Mouse (Mus musculus) adrenal gland (tissue): ENCODE measurements around the gene Elmsan1.

Experiments used
- intact Hi-C: fragments of 180-260 bp; cut with DNase I; formaldehyde crosslinking; loops from one replicate; pipeline ENCODE4 v1.15.1; 2025

Gene Elmsan1

DNA sequence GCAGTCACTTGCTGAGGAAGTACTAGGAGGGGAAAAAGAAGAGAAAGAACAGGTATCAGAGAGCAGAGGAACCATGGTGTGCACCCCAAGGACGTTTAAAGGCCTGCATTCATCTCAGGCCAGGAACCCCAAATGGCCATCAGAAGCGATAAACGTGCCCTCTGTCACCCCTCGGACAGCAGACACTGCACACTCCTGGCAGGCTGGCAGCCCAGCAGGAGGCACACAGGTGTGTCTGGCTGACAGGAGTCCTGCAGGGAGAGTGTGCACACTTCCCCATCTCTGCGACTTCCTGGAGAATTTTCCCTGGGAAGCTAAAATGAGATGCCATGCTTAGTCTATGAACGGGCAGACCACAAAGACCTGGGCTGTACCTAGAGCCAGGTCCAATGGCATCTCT lies 65.3 kb downstream of the Elmsan1 start:
- intact Hi-C loops: no loop called here

DNA sequence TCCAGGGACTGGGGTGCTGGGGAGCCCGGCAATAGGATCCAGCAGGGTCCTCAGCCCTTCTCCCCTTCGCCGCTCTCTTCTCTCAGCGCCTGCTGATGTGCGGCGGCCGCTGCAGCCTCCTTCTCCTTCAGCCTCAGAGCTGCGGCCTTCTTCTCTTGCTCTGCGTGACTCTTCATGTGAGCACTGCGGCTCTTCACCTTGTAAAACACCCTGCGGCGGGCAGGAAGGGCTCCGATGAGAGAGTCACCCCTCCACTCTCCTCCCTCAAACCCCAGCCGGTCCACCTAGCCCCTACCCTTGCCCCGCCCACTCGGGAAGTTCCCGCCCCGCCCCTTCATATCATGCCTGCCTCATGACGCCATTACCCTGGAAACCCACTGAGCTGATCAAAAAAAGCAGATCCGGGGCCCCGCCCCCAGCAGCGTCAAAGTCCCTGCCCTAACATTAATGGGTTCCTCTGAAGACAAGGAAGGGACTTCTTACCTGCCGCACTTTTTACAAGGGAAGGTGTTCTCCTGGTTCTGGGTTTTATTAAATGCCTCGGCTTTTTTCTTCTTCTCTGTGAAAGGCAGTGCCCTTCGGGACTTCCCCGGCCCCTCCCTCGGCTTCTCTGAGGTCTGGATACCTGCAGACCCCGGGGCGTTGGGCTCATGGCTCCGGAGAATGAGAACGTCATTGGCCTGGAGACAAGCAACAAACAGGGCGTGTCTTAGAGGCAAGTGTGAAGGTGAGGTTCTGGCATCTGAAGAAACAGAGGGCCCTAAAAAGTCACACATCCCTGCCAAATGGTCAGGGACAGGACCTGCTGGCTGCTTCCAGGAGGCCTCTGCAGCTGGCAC lies 66.1 kb downstream of the Elmsan1 start:
- intact Hi-C loops: no loop called here

DNA sequence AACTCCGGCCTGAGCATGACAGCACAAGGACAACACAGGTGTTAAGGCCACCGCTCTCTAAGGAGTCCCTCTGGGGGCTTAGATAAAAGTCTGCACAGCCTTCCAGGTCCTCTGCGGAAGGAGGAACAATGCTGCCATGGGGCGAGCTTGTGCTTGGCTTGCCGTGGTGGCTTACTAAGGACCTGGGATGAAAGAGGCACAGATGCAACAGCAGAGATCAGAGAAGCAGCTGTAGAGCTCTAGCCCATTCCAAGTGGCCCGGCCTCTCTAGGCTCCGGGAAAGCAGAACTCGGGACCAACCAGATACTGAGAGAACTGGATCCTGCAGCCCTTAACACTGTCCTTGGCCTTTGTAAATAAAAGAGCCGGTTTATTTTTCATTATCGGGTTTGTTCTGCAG lies 66.8 kb downstream of the Elmsan1 start:
- intact Hi-C loops: no loop called here

GRCm38 (mm10) chr12:84150976-84151375 lies 67.7 kb downstream of the Elmsan1 start:
- intact Hi-C loops: no loop called here

- intact Hi-C loops: no loop called here
Measured at GRCm38 (mm10) chr12:84149971-84150370, 68.7 kb downstream of the Elmsan1 start.

- intact Hi-C loops: no loop called here
Measured at GRCm38 (mm10) chr12:84148622-84149012, 70.1 kb downstream of the Elmsan1 start.

GRCm38 (mm10) chr12:84147954-84148621 lies 70.6 kb downstream of the Elmsan1 start, which contains the start of gene Pnma1:
Gene Pnma1, minus strand, starts transcription at chr12:84148489.
- intact Hi-C loops: no loop called here

GRCm38 (mm10) chr12:84142281-84143050 lies 76.2 kb downstream of the Elmsan1 start:
- intact Hi-C loops: no loop called here

- intact Hi-C loops: no loop called here
Measured at GRCm38 (mm10) chr12:84141271-84141670, 77.4 kb downstream of the Elmsan1 start.

GRCm38 (mm10) chr12:84140135-84140534 lies 78.5 kb downstream of the Elmsan1 start:
- intact Hi-C loops: no loop called here

DNA sequence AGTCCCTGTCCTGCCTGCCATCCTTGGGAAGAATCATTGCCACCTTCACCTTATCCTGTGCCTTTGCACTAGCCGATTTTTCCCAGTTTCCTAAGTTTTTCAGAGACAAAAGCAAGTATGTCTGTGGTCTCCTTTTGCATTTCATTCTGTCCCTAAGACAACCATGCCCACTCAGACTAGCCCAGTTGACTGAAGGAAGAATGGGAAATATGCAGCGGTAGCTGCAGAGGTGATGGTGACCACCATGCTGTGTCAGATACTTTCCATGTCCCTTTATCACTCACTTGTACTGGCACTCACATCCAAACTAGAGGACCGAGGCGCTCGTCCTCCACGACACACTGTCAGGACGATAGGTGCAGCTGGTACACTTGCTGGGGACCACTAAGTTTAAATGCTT lies 81.5 kb downstream of the Elmsan1 start:
- intact Hi-C loops: no loop called here

- intact Hi-C loops: no loop called here
Measured at GRCm38 (mm10) chr12:84132265-84132664, 86.4 kb downstream of the Elmsan1 start.

DNA sequence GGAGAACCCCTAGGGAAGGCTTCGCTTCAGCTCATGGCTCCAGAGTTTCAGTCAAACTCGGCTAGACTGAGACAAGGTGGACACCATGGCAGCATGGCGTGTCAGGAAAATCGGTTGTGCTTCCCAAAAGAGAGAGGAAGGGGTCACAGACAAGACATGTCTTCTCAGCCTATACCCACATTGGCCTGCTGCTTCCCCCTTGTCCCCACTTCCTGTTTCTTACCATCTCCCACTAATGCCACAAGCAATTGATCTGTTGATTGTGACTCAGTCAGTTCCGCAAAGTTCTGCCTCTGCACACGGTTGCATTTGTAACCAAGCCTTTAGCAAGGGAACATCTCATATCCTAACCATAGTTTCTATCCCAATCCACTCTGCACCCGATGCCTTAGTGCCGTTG lies 88.8 kb downstream of the Elmsan1 start:
- intact Hi-C loops: no loop called here

DNA sequence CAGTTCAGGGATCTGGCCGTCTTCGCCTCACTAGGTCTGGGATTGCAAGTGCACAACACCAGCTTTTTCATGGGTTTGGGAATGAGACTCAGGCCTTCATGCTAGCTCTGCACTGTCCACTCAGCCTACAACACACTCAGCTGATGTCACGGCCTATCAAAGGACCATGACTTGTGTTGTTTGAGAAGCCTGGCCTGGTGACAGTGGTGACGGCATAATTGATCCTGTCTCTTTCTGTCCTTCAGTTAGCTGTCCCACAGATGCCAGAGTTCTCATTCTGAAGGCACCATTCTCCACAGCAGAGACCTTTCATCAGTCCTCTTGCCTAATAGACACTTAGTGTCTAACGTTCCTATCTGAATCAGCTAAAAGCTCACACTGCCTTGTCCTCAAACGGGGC lies 90.1 kb downstream of the Elmsan1 start:
- intact Hi-C loops: no loop called here

GRCm38 (mm10) chr12:84126899-84127298 lies 91.8 kb downstream of the Elmsan1 start:
- intact Hi-C loops: no loop called here

DNA sequence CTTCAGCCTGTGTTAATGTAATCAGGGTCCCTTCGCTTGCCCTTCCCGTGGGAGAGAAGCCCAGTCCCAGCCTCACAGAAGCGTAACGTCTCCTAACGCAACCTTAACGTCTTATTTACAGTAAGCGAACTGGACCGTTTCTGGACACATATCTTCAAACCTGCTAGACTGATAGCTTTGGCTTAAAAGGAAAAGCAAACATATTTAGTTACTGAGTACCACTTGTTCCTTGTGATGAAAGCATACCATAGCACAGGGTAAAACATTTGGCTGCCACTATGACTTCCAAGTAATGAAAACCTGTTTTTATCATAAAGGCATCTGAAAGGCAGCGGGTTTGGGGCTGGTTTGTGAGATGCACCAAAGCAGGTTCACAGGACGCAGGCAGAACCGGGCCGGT lies 92.8 kb downstream of the Elmsan1 start:
- intact Hi-C loops: no loop called here

DNA sequence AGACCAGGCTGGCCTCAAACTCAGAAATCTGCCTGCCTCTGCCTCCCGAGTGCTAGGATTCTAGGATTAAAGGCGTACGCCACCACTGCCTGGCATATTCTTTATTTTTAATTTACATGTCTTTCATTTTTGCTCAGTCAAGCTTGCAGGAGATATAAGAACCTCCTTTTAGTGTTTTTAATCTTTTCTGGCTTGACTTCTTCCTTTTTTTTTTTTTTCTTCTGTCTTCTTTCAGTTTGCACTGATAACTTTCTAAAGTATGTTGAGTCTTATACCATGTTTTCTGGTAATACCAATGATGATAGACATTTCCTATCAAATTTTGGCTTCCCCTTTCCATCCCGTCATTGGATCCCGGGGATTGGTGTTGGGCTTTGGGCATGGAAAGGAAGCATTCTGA lies 99.1 kb downstream of the Elmsan1 start:
- intact Hi-C loops: no loop called here

DNA sequence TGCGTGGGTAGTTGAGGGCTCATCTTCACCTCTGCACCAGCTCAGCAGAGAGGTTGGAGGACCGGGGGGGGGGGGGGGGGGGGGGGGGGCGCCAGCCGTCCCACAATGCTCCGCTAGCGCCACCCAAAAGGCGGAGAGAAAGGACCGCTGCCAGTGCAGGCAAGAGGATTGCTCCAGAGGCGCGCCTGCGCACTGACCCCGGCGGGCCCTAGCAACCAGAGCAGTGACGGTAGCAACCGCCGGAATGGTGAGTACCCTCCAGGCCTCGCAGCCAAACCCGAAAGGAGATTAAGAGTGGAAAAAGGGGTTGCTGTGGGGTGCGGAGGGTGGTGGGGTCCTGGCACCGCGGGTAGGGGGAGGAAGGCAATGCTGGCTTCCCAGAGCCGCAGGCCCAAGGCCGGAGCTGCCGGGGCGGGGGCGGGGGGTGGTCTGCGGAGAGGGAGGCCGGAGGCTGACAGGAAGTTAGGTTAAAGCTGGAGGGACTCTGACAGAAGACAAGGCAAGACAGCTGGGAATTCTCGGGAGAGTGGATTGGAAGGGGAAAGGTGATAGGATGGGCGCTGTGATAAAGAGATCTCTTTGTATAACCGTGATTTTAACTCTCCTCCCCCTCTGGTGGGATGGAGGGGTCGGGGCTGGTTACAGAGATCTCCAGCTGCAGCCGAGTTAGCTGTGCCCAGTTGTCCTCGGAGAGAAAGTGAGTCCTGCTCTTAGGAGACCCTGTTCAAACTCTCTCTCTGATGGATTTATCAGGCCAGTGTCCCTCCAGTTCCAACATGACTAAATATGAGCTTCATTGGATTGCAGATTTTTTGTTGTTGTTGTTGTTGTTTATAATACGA lies 104.3 kb downstream of the Elmsan1 start, which contains the start of gene Dnal1:
Gene Dnal1 (plus strand): TSS at position 214 of the 842 bp plus-strand sequence.
- intact Hi-C loops: no loop called here

GRCm38 (mm10) chr12:84113676-84114075 lies 105.0 kb downstream of the Elmsan1 start:
- intact Hi-C loops: no loop called here

- intact Hi-C loops: no loop called here
Measured at GRCm38 (mm10) chr12:84110814-84111213, 107.9 kb downstream of the Elmsan1 start.

- intact Hi-C loops: no loop called here
Measured at GRCm38 (mm10) chr12:84109924-84110323, 108.8 kb downstream of the Elmsan1 start.
